In the genomic region with DNA sequence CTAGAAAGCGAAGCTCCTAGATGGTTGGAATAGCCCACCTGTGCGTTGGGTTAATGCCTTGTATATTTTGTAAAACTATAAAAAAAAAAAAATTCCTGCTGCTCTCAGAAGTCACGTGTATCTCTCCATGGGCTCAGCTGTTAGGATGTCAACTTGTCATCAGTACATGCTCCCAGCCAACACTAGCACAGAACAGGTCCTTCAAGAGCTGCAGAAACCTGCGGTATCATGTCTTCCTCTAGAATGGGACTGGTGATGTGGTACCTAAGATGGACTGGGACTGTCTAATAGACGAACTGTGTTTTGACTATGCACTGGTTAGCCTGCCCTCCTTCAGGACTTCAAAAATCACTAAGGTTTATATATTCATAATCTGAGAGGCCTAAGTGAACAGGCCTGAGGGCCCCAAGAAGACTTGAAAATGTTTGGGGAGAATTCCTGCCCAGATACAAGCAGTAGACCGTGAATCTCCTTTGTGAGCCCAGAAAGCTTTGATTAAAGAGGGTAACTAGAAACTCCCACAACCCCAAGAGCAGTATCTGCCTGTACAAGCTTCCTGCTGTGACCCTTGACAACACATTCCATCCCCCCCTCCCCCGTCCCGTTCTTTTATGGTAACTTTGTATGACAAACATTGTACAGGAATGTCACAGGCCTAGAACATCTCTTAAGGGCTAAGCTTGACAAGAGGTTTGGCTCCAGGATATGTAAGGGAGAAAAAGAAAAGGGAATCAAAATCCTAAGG, we compare ENCODE assay signal across 16 mouse cellular contexts.
DNase-seq lines count a peak whose midpoint lies in the region; ATAC-seq and TF ChIP-seq lines count a peak whose summit lies in the region.
"Had no signal": no experiment of that assay in that cellular context is flagged by ENCODE, and none has a peak within 500 bp of the region (broad histone marks: within the 10 kb centered on the region; RNA-seq: fewer than 3 reads in every experiment).

No protein-coding gene starts in this region.

- H3K27ac ChIP-seq in kidney, embryonic 14.5 days (ENCODE audit: low read depth, low read length) = peak overlapping the region; percentile 49; the same call in 1 of the 2 replicates
- peak overlapping the region; percentile 42; the same call in 1 of the 2 replicates for H3K27ac ChIP-seq in stomach, embryonic 15.5 days
- no peak overlapping the region for H3K27ac ChIP-seq in stomach, postnatal 0 days (replicated peaks)
- 0 out of 2 replicates have a peak overlapping the region, but pooled peaks have one; percentile 44 for H3K27ac ChIP-seq in hindbrain, embryonic 11.5 days (ENCODE audit: low read depth, low read length)
- H3K27ac ChIP-seq in neural tube, embryonic 13.5 days (replicated peaks) = peak overlapping the region; percentile 19
- no peak overlapping the region for H3K27ac ChIP-seq in intestine, postnatal 0 days (ENCODE audit: low read depth, low read length)
- no peak overlapping the region for H3K27ac ChIP-seq in layer of hippocampus, adult 2 months
- H3K27ac ChIP-seq: embryonic facial prominence, embryonic 13.5 days; limb, embryonic 13.5 days had no signal

- H3K27me3 ChIP-seq in kidney, embryonic 14.5 days (ENCODE audit: control insufficient read depth, insufficient read depth, low read length) = no peaks in the 10 kb centered on the region
- H3K27me3 ChIP-seq in stomach, embryonic 15.5 days (replicated peaks) = no peaks in the 10 kb centered on the region
- H3K27me3 ChIP-seq in stomach, postnatal 0 days (ENCODE audit: control insufficient read depth, insufficient read depth, low read length) = no peaks in the 10 kb centered on the region
- no peaks in the 10 kb centered on the region for H3K27me3 ChIP-seq in hindbrain, embryonic 11.5 days (ENCODE audit: control insufficient read depth, insufficient read depth, low read length)
- no peaks in the 10 kb centered on the region for H3K27me3 ChIP-seq in neural tube, embryonic 13.5 days
- H3K27me3 ChIP-seq in intestine, postnatal 0 days (replicated peaks; ENCODE audit: control insufficient read depth, insufficient read depth, low read length) = no peaks in the 10 kb centered on the region
- H3K27me3 ChIP-seq: embryonic facial prominence, embryonic 13.5 days; limb, embryonic 13.5 days had no signal

- TF ChIP-seq CTCF in stomach, postnatal 0 days (IDR thresholded peaks at IDR 0.05; ENCODE audit: low read depth) = no peak
- no peak for TF ChIP-seq CTCF in intestine, postnatal 0 days (IDR thresholded peaks at IDR 0.05; ENCODE audit: low read depth)
- no peak for TF ChIP-seq CTCF in layer of hippocampus, adult 2 months (conservative IDR thresholded peaks at IDR 0.05)

- H3K9ac ChIP-seq in kidney, embryonic 14.5 days (ENCODE audit: low read depth, low read length) = no peak overlapping the region
- no peak overlapping the region for H3K9ac ChIP-seq in stomach, embryonic 15.5 days
- no peak overlapping the region for H3K9ac ChIP-seq in stomach, postnatal 0 days (ENCODE audit: low read length)
- no peak overlapping the region for H3K9ac ChIP-seq in hindbrain, embryonic 11.5 days (ENCODE audit: low read depth, low read length)
- H3K9ac ChIP-seq in neural tube, embryonic 13.5 days = no peak overlapping the region
- no peak overlapping the region for H3K9ac ChIP-seq in intestine, postnatal 0 days (ENCODE audit: low read depth, low read length)
- H3K9ac ChIP-seq: embryonic facial prominence, embryonic 13.5 days; limb, embryonic 13.5 days had no signal

- peak; percentile 53 for ATAC-seq in kidney, embryonic 14.5 days (ENCODE audit: low FRiP score, low TSS enrichment)
- no peak for ATAC-seq in stomach, embryonic 15.5 days (ENCODE audit: insufficient read depth, low FRiP score, low read depth)
- no peak for ATAC-seq in stomach, postnatal 0 days (ENCODE audit: low FRiP score, low TSS enrichment)
- peak; percentile 48 for ATAC-seq in hindbrain, embryonic 11.5 days (ENCODE audit: low FRiP score)
- no peak for ATAC-seq in neural tube, embryonic 13.5 days (ENCODE audit: low read depth)
- ATAC-seq in intestine, postnatal 0 days = no peak

- no peak overlapping the region for H3K4me2 ChIP-seq in kidney, embryonic 14.5 days (replicated peaks; ENCODE audit: low read depth, low read length)
- no peak overlapping the region for H3K4me2 ChIP-seq in stomach, embryonic 15.5 days
- no peak overlapping the region for H3K4me2 ChIP-seq in stomach, postnatal 0 days (replicated peaks; ENCODE audit: low read depth)
- no peak overlapping the region for H3K4me2 ChIP-seq in hindbrain, embryonic 11.5 days (replicated peaks; ENCODE audit: low read depth, low read length)
- no peak overlapping the region for H3K4me2 ChIP-seq in neural tube, embryonic 13.5 days
- H3K4me2 ChIP-seq in intestine, postnatal 0 days (replicated peaks; ENCODE audit: low read depth) = no peak overlapping the region
- H3K4me2 ChIP-seq: embryonic facial prominence, embryonic 13.5 days; limb, embryonic 13.5 days had no signal

- H3K4me3 ChIP-seq in kidney, embryonic 14.5 days (ENCODE audit: low read length) = no peak overlapping the region
- no peak overlapping the region for H3K4me3 ChIP-seq in stomach, embryonic 15.5 days (replicated peaks)
- no peak overlapping the region for H3K4me3 ChIP-seq in stomach, postnatal 0 days (ENCODE audit: low read depth, low read length)
- H3K4me3 ChIP-seq in hindbrain, embryonic 11.5 days (ENCODE audit: low read depth, low read length) = no peak overlapping the region
- H3K4me3 ChIP-seq in neural tube, embryonic 13.5 days = no peak overlapping the region
- no peak overlapping the region for H3K4me3 ChIP-seq in intestine, postnatal 0 days (ENCODE audit: low read depth, low read length)
- H3K4me3 ChIP-seq in layer of hippocampus, adult 2 months = no peak overlapping the region
- H3K4me3 ChIP-seq: embryonic facial prominence, embryonic 13.5 days; limb, embryonic 13.5 days had no signal

- 50% methylated on average over 8 of the region's 8 CpGs for WGBS in kidney, embryonic 14.5 days
- WGBS in stomach, embryonic 15.5 days = 58% methylated on average over 8 of the region's 8 CpGs
- whole genome bisulfite sequencing in stomach, postnatal 0 days = 59% methylated on average over 8 of the region's 8 CpGs
- WGBS in hindbrain, embryonic 11.5 days = 33% methylated on average over 8 of the region's 8 CpGs
- WGBS in neural tube, embryonic 13.5 days = 41% methylated on average over 8 of the region's 8 CpGs
- WGBS in intestine, postnatal 0 days = 72% methylated on average over 8 of the region's 8 CpGs

- DNase-seq in kidney, postnatal 10 days = no peak
- DNase-seq in stomach, postnatal 0 days (ENCODE audit: low spot score) = no peak
- peak; percentile 43 for DNase-seq in hindbrain, embryonic 11.5 days (ENCODE audit: low spot score)
- no peak for DNase-seq in layer of hippocampus, adult 2 months (ENCODE audit: low spot score in 2 of 2)
- DNase-seq: adrenal gland, postnatal 36 days; cerebellum, adult 11-12 months; heart, adult 18-20 months; kidney, adult 8-10 months; lung, adult 18-20 months; thymus, postnatal 25 days had no signal

- TF ChIP-seq EP300 in stomach, postnatal 0 days (optimal IDR thresholded peaks at IDR 0.05) = no peak

- peaks cover 15% of the 10 kb centered on the region; the same call in 1 of the 2 replicates for H3K4me1 ChIP-seq in kidney, embryonic 14.5 days (ENCODE audit: control insufficient read depth, insufficient read depth, low read length)
- no peaks in the 10 kb centered on the region for H3K4me1 ChIP-seq in stomach, embryonic 15.5 days
- H3K4me1 ChIP-seq in stomach, postnatal 0 days (replicated peaks; ENCODE audit: control insufficient read depth, insufficient read depth) = no peaks in the 10 kb centered on the region
- peaks cover 7% of the 10 kb centered on the region; the same call in 1 of the 2 replicates for H3K4me1 ChIP-seq in hindbrain, embryonic 11.5 days (replicated peaks; ENCODE audit: control insufficient read depth, insufficient read depth, low read length)
- H3K4me1 ChIP-seq in neural tube, embryonic 13.5 days (replicated peaks) = peaks cover 34% of the 10 kb centered on the region
- no peaks in the 10 kb centered on the region for H3K4me1 ChIP-seq in intestine, postnatal 0 days (replicated peaks; ENCODE audit: control insufficient read depth, insufficient read depth, low read length)

- no peaks in the 10 kb centered on the region for H3K36me3 ChIP-seq in kidney, embryonic 14.5 days (ENCODE audit: control insufficient read depth, insufficient read depth, low read length)
- H3K36me3 ChIP-seq in stomach, embryonic 15.5 days = no peaks in the 10 kb centered on the region
- H3K36me3 ChIP-seq in stomach, postnatal 0 days (ENCODE audit: control insufficient read depth, insufficient read depth, low read length) = no peaks in the 10 kb centered on the region
- H3K36me3 ChIP-seq in hindbrain, embryonic 11.5 days (ENCODE audit: control insufficient read depth, insufficient read depth, low read length) = no peaks in the 10 kb centered on the region
- H3K36me3 ChIP-seq in neural tube, embryonic 13.5 days = no peaks in the 10 kb centered on the region
- no peaks in the 10 kb centered on the region for H3K36me3 ChIP-seq in intestine, postnatal 0 days (ENCODE audit: control insufficient read depth, insufficient read depth)
- H3K36me3 ChIP-seq: embryonic facial prominence, embryonic 13.5 days; limb, embryonic 13.5 days had no signal

- no peaks in the 10 kb centered on the region for H3K9me3 ChIP-seq in kidney, embryonic 14.5 days (ENCODE audit: control insufficient read depth, low read length)
- H3K9me3 ChIP-seq in stomach, embryonic 15.5 days = no peaks in the 10 kb centered on the region
- H3K9me3 ChIP-seq in stomach, postnatal 0 days (ENCODE audit: control insufficient read depth, low read length) = no peaks in the 10 kb centered on the region
- H3K9me3 ChIP-seq in hindbrain, embryonic 11.5 days (ENCODE audit: control insufficient read depth, low read length) = no peaks in the 10 kb centered on the region
- H3K9me3 ChIP-seq in neural tube, embryonic 13.5 days = no peaks in the 10 kb centered on the region
- no peaks in the 10 kb centered on the region for H3K9me3 ChIP-seq in intestine, postnatal 0 days (ENCODE audit: control insufficient read depth)
- H3K9me3 ChIP-seq: embryonic facial prominence, embryonic 13.5 days; limb, embryonic 13.5 days had no signal

Comparison
In these comparisons a context has a peak if more than half of its experiments do, and no peak if none do; other contexts are left out.
1. H3K27ac ChIP-seq: peak in kidney, embryonic 14.5 days (single experiment), stomach, embryonic 15.5 days (single experiment), hindbrain, embryonic 11.5 days (single experiment) and neural tube, embryonic 13.5 days (single experiment); none in stomach, postnatal 0 days (single experiment), intestine, postnatal 0 days (single experiment) and layer of hippocampus, adult 2 months (single experiment).
2. ATAC-seq: peak in kidney, embryonic 14.5 days (single experiment) and hindbrain, embryonic 11.5 days (single experiment); none in stomach, embryonic 15.5 days (single experiment), stomach, postnatal 0 days (single experiment), neural tube, embryonic 13.5 days (single experiment) and intestine, postnatal 0 days (single experiment).